Mouse (Mus musculus) limb, embryonic 11.5 days (tissue): ENCODE results near the gene Tnni3k. TPM values are rescaled to one million over a fixed set of nuclear protein-coding genes. Genes with fewer than 3 reads are reported as not detected.

Experiments
- ATAC-seq: fragments of 200-750 bp; cut with Nextera tagmentation; 2 replicates; pipeline ENCODE4 v1.8.0; 2017; ENCODE audit warnings: low read depth; ENCODE audit not compliant: insufficient number of reproducible peaks, low FRiP score, low TSS enrichment
- DNase-seq: peaks from one replicate; pipeline ENCODE4 v3.0.0-alpha.2; 2015; ENCODE audit warnings: low spot score
- H3K27ac ChIP-seq: fragments of 300-500 bp; sonication (generic); replicated peaks from 2 replicates; pipeline ENCODE4 v1.5.1; 2014; ENCODE audit warnings: low read depth, mild to moderate bottlenecking, low read length
- H3K27me3 ChIP-seq: fragments of 300-500 bp; sonication (generic); 2 replicates; pipeline ENCODE4 v1.6.1; 2014; ENCODE audit warnings: mild to moderate bottlenecking, low read length, mixed read lengths; ENCODE audit not compliant: control insufficient read depth, insufficient read depth
- H3K36me3 ChIP-seq: fragments of 300-500 bp; sonication (generic); 2 replicates; pipeline ENCODE4 v1.6.1; 2014; ENCODE audit warnings: mild to moderate bottlenecking, low read length, moderate library complexity, mixed read lengths; ENCODE audit not compliant: control insufficient read depth, insufficient read depth
- H3K4me1 ChIP-seq: fragments of 300-500 bp; sonication (generic); 2 replicates; pipeline ENCODE4 v1.6.1; 2014; ENCODE audit warnings: low read length, mixed read lengths; ENCODE audit not compliant: control insufficient read depth, insufficient read depth
- H3K4me2 ChIP-seq: fragments of 300-500 bp; sonication (generic); 2 replicates; pipeline ENCODE4 v1.6.1; 2014; ENCODE audit warnings: low read depth, mild to moderate bottlenecking, moderate library complexity; ENCODE audit not compliant: severe bottlenecking
- H3K4me3 ChIP-seq: fragments of 300-500 bp; sonication (generic); 2 replicates; pipeline ENCODE4 v1.5.1; 2014; ENCODE audit warnings: low read depth, low read length
- H3K9ac ChIP-seq: fragments of 300-500 bp; sonication (generic); 2 replicates; pipeline ENCODE4 v1.6.1; 2014; ENCODE audit warnings: mild to moderate bottlenecking, low read length
- H3K9me3 ChIP-seq: fragments of 300-500 bp; sonication (generic); 2 replicates; pipeline ENCODE4 v1.6.1; 2016; ENCODE audit warnings: low read length; ENCODE audit not compliant: control insufficient read depth
- WGBS: fragments of 180-500 bp; shearing (Covaris S2); extraction: QIAGEN DNeasy Blood & Tissue Kit; methylation state at CpG from one replicate; pipeline ENCODE4 v1.1.7; 2014; 5-methylcytosine and 5-hydroxymethylcytosine counted together
- polyA plus RNA-seq: library from polyadenylated mRNA; unstranded; fragments of >200 nt; fragmentation: Nextera tagmentation; extraction: Ambion mirVana; gene quantifications from 2 replicates; pipeline ENCODE4 v1.2.1, GENCODE M21; 2014

Gene Tnni3k
- polyA plus RNA-seq, 1 experiment from 2014 or later = not detected

- no peak for ATAC-seq
- Histone ChIP-seq H3K36me3 (no peaks in the 10 kb centered on the region), H3K4me1 (no peaks in the 10 kb centered on the region), H3K4me2 (no peak overlapping the region), H3K9ac (no peak overlapping the region), H3K4me3 (no peak overlapping the region), H3K9me3 (no peaks in the 10 kb centered on the region), H3K27me3 (no peaks in the 10 kb centered on the region), H3K27ac (no peak overlapping the region)
- DNase-seq = no peak
These were observed 1.4 kb upstream of the Tnni3k start for GRCm38 (mm10) chr3:155056606-155057005.

- Histone ChIP-seq H3K4me1 (no peaks in the 10 kb centered on the region), H3K27me3 (no peaks in the 10 kb centered on the region), H3K36me3 (no peaks in the 10 kb centered on the region), H3K4me2 (no peak overlapping the region), H3K4me3 (no peak overlapping the region), H3K9ac (no peak overlapping the region), H3K27ac (no peak overlapping the region), H3K9me3 (no peaks in the 10 kb centered on the region)
- DNase-seq = no peak
- ATAC-seq = no peak
- WGBS = 68% methylated on average over 1 of the region's 1 CpGs
These were observed 2.0 kb downstream of the Tnni3k start for GRCm38 (mm10) chr3:155053189-155053588.

- Histone ChIP-seq H3K4me1 (no peaks in the 10 kb centered on the region), H3K36me3 (no peaks in the 10 kb centered on the region), H3K9me3 (no peaks in the 10 kb centered on the region), H3K4me2 (no peak overlapping the region), H3K4me3 (no peak overlapping the region), H3K27ac (no peak overlapping the region), H3K9ac (no peak overlapping the region), H3K27me3 (no peaks in the 10 kb centered on the region)
- ATAC-seq (no peak), DNase-seq (no peak)
These were observed 3.2 kb downstream of the Tnni3k start for GRCm38 (mm10) chr3:155052021-155052420.

- Histone ChIP-seq H3K4me1 (no peaks in the 10 kb centered on the region), H3K36me3 (no peaks in the 10 kb centered on the region), H3K27me3 (no peaks in the 10 kb centered on the region), H3K4me3 (no peak overlapping the region), H3K4me2 (no peak overlapping the region), H3K9me3 (no peaks in the 10 kb centered on the region), H3K9ac (no peak overlapping the region), H3K27ac (no peak overlapping the region)
- 22% methylated on average over 1 of the region's 1 CpGs for WGBS
- ATAC-seq = no peak
- DNase-seq = no peak
These were observed 16.0 kb downstream of the Tnni3k start for GRCm38 (mm10) chr3:155039012-155039836.

- Histone ChIP-seq H3K27ac (no peak overlapping the region), H3K4me2 (no peak overlapping the region), H3K27me3 (no peaks in the 10 kb centered on the region), H3K4me1 (no peaks in the 10 kb centered on the region), H3K4me3 (no peak overlapping the region), H3K9ac (no peak overlapping the region), H3K36me3 (no peaks in the 10 kb centered on the region), H3K9me3 (no peaks in the 10 kb centered on the region)
- ATAC-seq = no peak
- no peak for DNase-seq
- WGBS = 81% methylated on average over 7 of the region's 7 CpGs
These were observed 20.9 kb downstream of the Tnni3k start for GRCm38 (mm10) chr3:155034323-155034722.

GRCm38 (mm10) chr3:155030200-155030599 lies 25.0 kb downstream of the Tnni3k start:
- Histone ChIP-seq H3K36me3 (no peaks in the 10 kb centered on the region), H3K9ac (no peak overlapping the region), H3K27me3 (no peaks in the 10 kb centered on the region), H3K4me1 (no peaks in the 10 kb centered on the region), H3K4me3 (no peak overlapping the region), H3K4me2 (no peak overlapping the region), H3K27ac (no peak overlapping the region), H3K9me3 (no peaks in the 10 kb centered on the region)
- WGBS = 85% methylated on average over 9 of the region's 9 CpGs
- no peak for ATAC-seq
- DNase-seq = no peak

GRCm38 (mm10) chr3:155002781-155003180 lies 52.4 kb downstream of the Tnni3k start:
- Histone ChIP-seq H3K27me3 (no peaks in the 10 kb centered on the region), H3K36me3 (no peaks in the 10 kb centered on the region), H3K4me2 (no peak overlapping the region), H3K4me1 (no peaks in the 10 kb centered on the region), H3K9me3 (no peaks in the 10 kb centered on the region), H3K9ac (no peak overlapping the region), H3K27ac (no peak overlapping the region), H3K4me3 (no peak overlapping the region)
- ATAC-seq (no peak), DNase-seq (no peak)
- 67% methylated on average over 4 of the region's 4 CpGs for WGBS

- Histone ChIP-seq H3K4me1 (no peaks in the 10 kb centered on the region), H3K9ac (no peak overlapping the region), H3K36me3 (no peaks in the 10 kb centered on the region), H3K4me2 (no peak overlapping the region), H3K27ac (no peak overlapping the region), H3K4me3 (no peak overlapping the region), H3K27me3 (no peaks in the 10 kb centered on the region), H3K9me3 (no peaks in the 10 kb centered on the region)
- ATAC-seq (no peak), DNase-seq (no peak)
These were observed 54.2 kb downstream of the Tnni3k start for GRCm38 (mm10) chr3:155001056-155001455.

GRCm38 (mm10) chr3:154992678-154993077 lies 62.5 kb downstream of the Tnni3k start:
- H3K36me3 ChIP-seq = no peaks in the 10 kb centered on the region
- no peak overlapping the region for H3K4me3 ChIP-seq
- H3K9me3 ChIP-seq = no peaks in the 10 kb centered on the region
- no peaks in the 10 kb centered on the region for H3K4me1 ChIP-seq
- H3K27me3 ChIP-seq = no peaks in the 10 kb centered on the region
- ATAC-seq (no peak), DNase-seq (no peak)
- no peak overlapping the region for H3K4me2 ChIP-seq
- H3K9ac ChIP-seq = no peak overlapping the region
- H3K27ac ChIP-seq = no peak overlapping the region
